Mouse (Mus musculus) liver, embryonic 14.5 days (tissue): ENCODE data around the gene Nr2c2ap.

ENCODE experiments used
- CTCF ChIP-seq: IDR thresholded peaks from 2 replicates; pipeline ENCODE4 v1.5.1; 2016; ENCODE audit warnings: antibody characterized with exemption, low read depth, control low read depth
- EP300 ChIP-seq: IDR thresholded peaks from 2 replicates; pipeline ENCODE4 v1.6.1; 2016; ENCODE audit warnings: antibody characterized with exemption, low read depth

- TF ChIP-seq CTCF, result no peak
- TF ChIP-seq EP300, result no peak
Measured at GRCm38 (mm10) chr8:70114488-70114887, 16.6 kb upstream of the Nr2c2ap start.
